Mouse (Mus musculus) spleen, postnatal 0 days (tissue): Measurements from ENCODE around the gene Phox2b. TPM values are rescaled to one million over a fixed set of nuclear protein-coding genes. Genes with fewer than 3 reads are reported as not detected.

ENCODE experiments used
- polyA plus RNA-seq: library from polyadenylated mRNA; unstranded; fragments of >200 nt; fragmentation: Nextera tagmentation; extraction: Ambion mirVana; gene quantifications from 2 replicates; pipeline ENCODE4 v1.2.1, GENCODE M21; 2015

The Phox2b gene
- polyA plus RNA-seq, result not detected in 2 replicates

GRCm38 (mm10) chr5:67098733-67099323 lies at the start of gene Phox2b:
TSS of gene Phox2b (minus strand) at chr5:67099301.

Other genes starting within 250 kb of the Phox2b start
- 81.6 and 87.0 TPM in 2 replicates for gene Tmem33, start 161.3 kb upstream of the Phox2b start, polyA plus RNA-seq
- gene Slc30a9, start 207.7 kb upstream of the Phox2b start, polyA plus RNA-seq, result 70.1 and 79.1 TPM in 2 replicates